Mouse (Mus musculus): ENCODE results near the gene Ocel1. TPM values are rescaled to one million over a fixed set of nuclear protein-coding genes. Genes with fewer than 3 reads are reported as not detected.

Ocel1 gene
- polyA plus RNA-seq, 1 experiment from 2014 or later, result 4.4 TPM

DNA sequence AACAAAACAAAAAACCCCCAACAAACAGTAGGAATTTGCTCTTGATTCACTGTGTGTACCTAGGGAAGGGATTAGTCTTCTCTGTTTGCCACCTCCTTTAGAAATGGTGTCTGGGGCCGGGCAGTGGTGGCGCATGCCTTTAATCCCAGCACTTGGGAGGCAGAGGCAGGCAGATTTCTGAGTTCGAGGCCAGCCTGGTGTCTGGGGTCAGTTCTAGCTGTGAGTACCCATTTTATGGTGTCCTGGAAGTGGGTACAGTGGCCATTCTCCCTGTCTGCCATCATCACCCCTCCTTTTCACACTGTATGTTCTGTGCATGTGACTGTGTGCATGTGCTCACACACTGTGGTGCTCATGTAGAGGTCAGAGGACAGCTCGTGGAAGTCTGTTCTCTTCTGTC, 37.1 kb downstream of the Ocel1 start:
- H3K4me1 ChIP-seq, result peaks cover 25% of the 10 kb centered on the region
- H3K27ac ChIP-seq, result no peak overlapping the region
- peaks cover 31% of the 10 kb centered on the region for H3K36me3 ChIP-seq (replicated peaks)
- no peaks in the 10 kb centered on the region for H3K9me3 ChIP-seq
- no peak overlapping the region for H3K4me2 ChIP-seq
- ATAC-seq (ENCODE audit: low FRiP score), result no peak
- H3K27me3 ChIP-seq, result 0 out of 2 replicates have a peak, but pooled peaks cover 4% of the 10 kb centered on the region
- no peak overlapping the region for H3K4me3 ChIP-seq (replicated peaks)
- WGBS, result 92% methylated on average over 4 of the region's 4 CpGs
- H3K9ac ChIP-seq, result no peak overlapping the region

DNA sequence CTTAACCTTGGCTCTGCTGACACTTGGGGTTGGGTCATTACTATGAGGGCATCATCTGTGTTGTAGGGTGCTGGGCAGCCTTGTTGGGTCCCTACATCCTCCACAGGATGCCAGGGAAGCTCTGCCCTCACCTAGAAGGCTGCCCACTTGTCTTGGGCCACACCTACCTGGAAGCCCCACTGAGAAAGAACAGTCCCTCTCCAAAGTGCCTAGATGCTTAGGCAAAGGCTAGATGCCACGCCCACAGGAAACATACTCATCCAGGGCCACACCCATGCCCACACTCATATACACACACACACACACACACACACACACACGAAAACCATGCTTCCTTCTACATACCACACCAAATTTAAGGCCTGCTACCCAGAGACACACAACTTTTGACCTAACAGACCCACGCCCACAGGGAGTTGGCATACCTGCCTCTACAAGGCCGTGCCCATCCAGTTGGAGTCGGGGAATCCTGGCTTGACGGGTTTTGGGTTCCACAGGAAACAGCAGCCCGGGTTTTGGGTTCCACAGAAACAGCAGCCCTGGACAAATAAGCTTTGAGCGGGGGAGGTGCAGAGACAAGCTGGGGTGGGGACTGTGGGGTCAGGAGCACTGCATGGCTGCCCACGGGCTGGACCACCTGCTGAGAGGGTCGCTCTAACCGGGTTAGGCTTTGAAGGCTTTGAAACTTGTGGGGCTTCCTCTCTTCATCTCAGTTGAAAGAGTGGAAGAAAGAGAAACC, 40.6 kb downstream of the Ocel1 start:
- 0 out of 2 replicates have a peak, but pooled peaks cover 7% of the 10 kb centered on the region for H3K27me3 ChIP-seq
- H3K4me1 ChIP-seq, result peaks cover 13% of the 10 kb centered on the region
- H3K27ac ChIP-seq, result no peak overlapping the region
- H3K4me3 ChIP-seq (replicated peaks), result no peak overlapping the region
- H3K36me3 ChIP-seq (replicated peaks), result peaks cover 31% of the 10 kb centered on the region
- no peak overlapping the region for H3K9ac ChIP-seq
- no peak for ATAC-seq (ENCODE audit: low FRiP score)
- no peaks in the 10 kb centered on the region for H3K9me3 ChIP-seq
- no peak overlapping the region for H3K4me2 ChIP-seq
- WGBS, result 48% methylated on average over 11 of the region's 11 CpGs

DNA sequence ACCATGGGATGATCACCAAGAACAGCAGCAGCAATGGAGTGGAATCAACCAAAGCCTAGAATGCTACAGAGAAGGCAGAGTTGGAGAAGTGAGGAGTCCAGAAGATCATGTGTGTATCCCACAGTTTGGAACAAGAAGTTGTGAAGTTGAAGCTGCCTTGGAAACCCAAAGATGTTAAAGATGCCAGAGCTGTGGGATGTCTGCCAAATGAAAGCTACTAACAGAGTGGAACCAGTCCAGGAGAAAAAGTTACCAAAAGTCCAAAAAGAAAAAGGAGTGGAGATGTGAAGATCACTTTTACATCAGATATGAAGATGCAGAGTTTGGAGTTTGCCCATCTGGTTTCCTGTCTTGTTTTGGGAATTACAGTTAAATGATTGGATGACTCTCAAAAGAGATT, 51.0 kb downstream of the Ocel1 start:
- H3K27ac ChIP-seq, result no peak overlapping the region
- no peaks in the 10 kb centered on the region for H3K27me3 ChIP-seq
- H3K9me3 ChIP-seq, result peaks cover 6% of the 10 kb centered on the region; the same call in 1 of the 2 replicates
- no peaks in the 10 kb centered on the region for H3K36me3 ChIP-seq (replicated peaks)
- no peak overlapping the region for H3K9ac ChIP-seq
- no peak for ATAC-seq (ENCODE audit: low FRiP score)
- H3K4me1 ChIP-seq, result no peaks in the 10 kb centered on the region
- H3K4me3 ChIP-seq (replicated peaks), result no peak overlapping the region
- no peak overlapping the region for H3K4me2 ChIP-seq

Other genes starting within 250 kb of the Ocel1 start
- gene Myo9b, start 98.6 kb upstream of the Ocel1 start, polyA plus RNA-seq (2016; fragmentation: Nextera tagmentation; extraction: Ambion mirVana), result 26.4 and 28.3 TPM in 2 replicates
- 52.4 and 58.4 TPM in 2 replicates for gene Haus8, start 98.4 kb upstream of the Ocel1 start, polyA plus RNA-seq (2016; fragmentation: Nextera tagmentation; extraction: Ambion mirVana)
- 76.7 and 77.1 TPM in 2 replicates for gene Use1, start 4.5 kb upstream of the Ocel1 start, polyA plus RNA-seq (2016; fragmentation: Nextera tagmentation; extraction: Ambion mirVana)
- gene Nr2f6, start 10.7 kb downstream of the Ocel1 start, polyA plus RNA-seq (2016; fragmentation: Nextera tagmentation; extraction: Ambion mirVana), result 31.5 and 35.3 TPM in 2 replicates
- gene Ushbp1, start 24.5 kb downstream of the Ocel1 start, polyA plus RNA-seq (2016; fragmentation: Nextera tagmentation; extraction: Ambion mirVana), result 3.2 and 4.6 TPM in 2 replicates
- gene Babam1, start 25.6 kb downstream of the Ocel1 start, polyA plus RNA-seq (2016; fragmentation: Nextera tagmentation; extraction: Ambion mirVana), result 89.4 and 110 TPM in 2 replicates
- gene Ankle1, start 34.7 kb downstream of the Ocel1 start, polyA plus RNA-seq (2016; fragmentation: Nextera tagmentation; extraction: Ambion mirVana), result 34.2 and 38.0 TPM in 2 replicates
- 99.3 and 99.8 TPM in 2 replicates for gene Abhd8, start 92.4 kb downstream of the Ocel1 start, polyA plus RNA-seq (2016; fragmentation: Nextera tagmentation; extraction: Ambion mirVana)
- gene Mrpl34, start 93.7 kb downstream of the Ocel1 start, polyA plus RNA-seq (2016; fragmentation: Nextera tagmentation; extraction: Ambion mirVana), result 207 and 219 TPM in 2 replicates
- gene Dda1, start 97.9 kb downstream of the Ocel1 start, polyA plus RNA-seq (2016; fragmentation: Nextera tagmentation; extraction: Ambion mirVana), result 146 and 155 TPM in 2 replicates
- 11.1 and 13.4 TPM in 2 replicates for gene Ano8, start 114.7 kb downstream of the Ocel1 start, polyA plus RNA-seq (2016; fragmentation: Nextera tagmentation; extraction: Ambion mirVana)
- gene Gtpbp3, start 116.8 kb downstream of the Ocel1 start, polyA plus RNA-seq (2016; fragmentation: Nextera tagmentation; extraction: Ambion mirVana), result 12.6 and 15.1 TPM in 2 replicates
- gene Plvap, start 140.5 kb downstream of the Ocel1 start, polyA plus RNA-seq (2016; fragmentation: Nextera tagmentation; extraction: Ambion mirVana), result 27.6 and 30.2 TPM in 2 replicates
- 0.20 and 0.21 TPM in 2 replicates for gene Ccdc194, start 154.4 kb downstream of the Ocel1 start, polyA plus RNA-seq (2016; fragmentation: Nextera tagmentation; extraction: Ambion mirVana)
- 8.4 and 8.5 TPM in 2 replicates for gene Bst2, start 166.2 kb downstream of the Ocel1 start, polyA plus RNA-seq (2016; fragmentation: Nextera tagmentation; extraction: Ambion mirVana)
- gene Mvb12a, start 171.6 kb downstream of the Ocel1 start, polyA plus RNA-seq (2016; fragmentation: Nextera tagmentation; extraction: Ambion mirVana), result 48.1 and 52.1 TPM in 2 replicates
- gene Tmem221, start 187.6 kb downstream of the Ocel1 start, polyA plus RNA-seq (2016; fragmentation: Nextera tagmentation; extraction: Ambion mirVana), result 0.19 TPM in 1 of 2 replicates, not detected in the other
- gene Nxnl1, start 195.3 kb downstream of the Ocel1 start, polyA plus RNA-seq (2016; fragmentation: Nextera tagmentation; extraction: Ambion mirVana), result not detected in 2 replicates
- gene Slc27a1, start 197.6 kb downstream of the Ocel1 start, polyA plus RNA-seq (2016; fragmentation: Nextera tagmentation; extraction: Ambion mirVana), result 44.6 and 45.2 TPM in 2 replicates
- gene Pgls, start 220.9 kb downstream of the Ocel1 start, polyA plus RNA-seq (2016; fragmentation: Nextera tagmentation; extraction: Ambion mirVana), result 199 and 208 TPM in 2 replicates
- 4.3 and 5.6 TPM in 2 replicates for gene Fam129c, start 226.3 kb downstream of the Ocel1 start, polyA plus RNA-seq (2016; fragmentation: Nextera tagmentation; extraction: Ambion mirVana)
- gene Colgalt1, start 239.7 kb downstream of the Ocel1 start, polyA plus RNA-seq (2016; fragmentation: Nextera tagmentation; extraction: Ambion mirVana), result 42.7 TPM in 2 replicates